Mouse (Mus musculus) embryo, embryonic 9.5 days (tissue): Measurements from ENCODE around the gene Chst11.
A peak's percentile ranks its signal among the peaks of the same experiment; 100 is the strongest.

Experiments
- DNase-seq: peaks from one replicate; pipeline ENCODE4 v3.0.0-alpha.2; 2017; ENCODE audit errors: extremely low spot score

Gene Chst11

GRCm38 (mm10) chr10:83032559-83032958 lies 47.3 kb downstream of the Chst11 start:
- no peak for DNase-seq

- DNase-seq, result no peak
Measured at GRCm38 (mm10) chr10:83036340-83037045, 51.2 kb downstream of the Chst11 start.

GRCm38 (mm10) chr10:83038166-83038565 lies 52.9 kb downstream of the Chst11 start:
- DNase-seq, result no peak

- DNase-seq, result no peak
Measured at GRCm38 (mm10) chr10:83039414-83039813, 54.1 kb downstream of the Chst11 start.

- DNase-seq, result no peak
Measured at GRCm38 (mm10) chr10:83041875-83042274, 56.6 kb downstream of the Chst11 start.

- DNase-seq, result peak; percentile 24
Measured at GRCm38 (mm10) chr10:83042613-83043477, 57.5 kb downstream of the Chst11 start.

- DNase-seq, result no peak
Measured at GRCm38 (mm10) chr10:83043478-83044259, 58.4 kb downstream of the Chst11 start.

GRCm38 (mm10) chr10:83049174-83049780 lies 64.0 kb downstream of the Chst11 start:
- no peak for DNase-seq

GRCm38 (mm10) chr10:83053886-83054550 lies 68.7 kb downstream of the Chst11 start:
- DNase-seq, result no peak

- no peak for DNase-seq
Measured at GRCm38 (mm10) chr10:83056291-83056690, 71.0 kb downstream of the Chst11 start.

- DNase-seq, result no peak
Measured at GRCm38 (mm10) chr10:83056866-83057265, 71.6 kb downstream of the Chst11 start.

- DNase-seq, result no peak
Measured at GRCm38 (mm10) chr10:83060066-83060782, 74.9 kb downstream of the Chst11 start.

GRCm38 (mm10) chr10:83062315-83062714 lies 77.0 kb downstream of the Chst11 start:
- no peak for DNase-seq

- DNase-seq, result no peak
Measured at GRCm38 (mm10) chr10:83064796-83065195, 79.5 kb downstream of the Chst11 start.

GRCm38 (mm10) chr10:83066159-83066558 lies 80.9 kb downstream of the Chst11 start:
- DNase-seq, result no peak

GRCm38 (mm10) chr10:83067305-83067704 lies 82.0 kb downstream of the Chst11 start:
- no peak for DNase-seq

- no peak for DNase-seq
Measured at GRCm38 (mm10) chr10:83068466-83068865, 83.2 kb downstream of the Chst11 start.

- peak; percentile 74 for DNase-seq
Measured at GRCm38 (mm10) chr10:83069791-83070190, 84.5 kb downstream of the Chst11 start.

- no peak for DNase-seq
Measured at GRCm38 (mm10) chr10:83071785-83072580, 86.7 kb downstream of the Chst11 start.

GRCm38 (mm10) chr10:83073119-83073518 lies 87.8 kb downstream of the Chst11 start:
- DNase-seq, result peak; percentile 37
